Mouse (Mus musculus) gastrocnemius, adult 2 months (tissue): Measurements from ENCODE around the gene Plet1. TPM values are rescaled to one million over a fixed set of nuclear protein-coding genes. Genes with fewer than 3 reads are reported as not detected.
A peak's percentile ranks its signal among the peaks of the same experiment; 100 is the strongest.

Experiments
- DNase-seq: peaks from one replicate; pipeline ENCODE4 v3.0.0; 2022
- H3K27ac ChIP-seq: fragments of 200-600 bp; 2 replicates; pipeline ENCODE4 v1.8.1; 2022; ENCODE audit warnings: mild to moderate bottlenecking
- H3K4me3 ChIP-seq: fragments of 200-600 bp; 2 replicates; pipeline ENCODE4 v1.8.1; 2022; ENCODE audit warnings: mild to moderate bottlenecking, moderate library complexity
- CTCF ChIP-seq: fragments of 200-600 bp; IDR thresholded peaks from 2 replicates; pipeline ENCODE4 v1.8.1; 2022; ENCODE audit warnings: antibody characterized with exemption, mild to moderate bottlenecking, moderate library complexity
- intact Hi-C: fragments of 180-260 bp; cut with DNase I; formaldehyde crosslinking; loops from one replicate; pipeline ENCODE4 v1.15.1; 2025
- total RNA-seq, 2 experiments: library from RNA; stranded (reverse); gene quantifications; 2 replicates each; pipeline ENCODE4 v1.2.3; 2021

Plet1 gene
- total RNA-seq, 2 experiments from 2014 or later: 0.36 TPM; not detected in 1

DNA sequence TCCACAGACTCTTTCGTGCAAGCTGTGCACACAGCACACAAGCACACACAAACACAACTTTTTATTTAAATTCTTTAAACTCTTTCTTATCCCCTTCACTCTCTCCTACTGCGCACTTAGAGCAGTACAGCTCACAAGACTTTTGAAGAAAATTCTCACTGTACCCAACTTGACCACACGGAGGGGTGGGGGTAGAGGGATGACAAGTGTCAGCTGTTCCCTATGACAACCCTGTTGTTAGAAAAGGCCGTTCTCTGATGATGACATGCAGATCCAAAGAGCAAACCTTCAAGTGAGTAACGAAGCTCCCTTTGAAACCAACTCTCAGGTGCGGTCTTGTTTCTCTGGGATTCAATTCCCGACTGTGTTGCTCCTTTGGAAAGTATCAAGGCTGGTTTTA, 33.5 kb downstream of the Plet1 start:
- Histone ChIP-seq H3K4me3 (peak overlapping the region; percentile 83), H3K27ac (peak overlapping the region; percentile 98)
- intact Hi-C loops: loop anchor here (1.0 to 2.0 kb wide), 2 partner anchors 65 to 1033 kb away; no protein-coding TSS in a partner anchor
- DNase-seq: no peak
- no peak for TF ChIP-seq CTCF

DNA sequence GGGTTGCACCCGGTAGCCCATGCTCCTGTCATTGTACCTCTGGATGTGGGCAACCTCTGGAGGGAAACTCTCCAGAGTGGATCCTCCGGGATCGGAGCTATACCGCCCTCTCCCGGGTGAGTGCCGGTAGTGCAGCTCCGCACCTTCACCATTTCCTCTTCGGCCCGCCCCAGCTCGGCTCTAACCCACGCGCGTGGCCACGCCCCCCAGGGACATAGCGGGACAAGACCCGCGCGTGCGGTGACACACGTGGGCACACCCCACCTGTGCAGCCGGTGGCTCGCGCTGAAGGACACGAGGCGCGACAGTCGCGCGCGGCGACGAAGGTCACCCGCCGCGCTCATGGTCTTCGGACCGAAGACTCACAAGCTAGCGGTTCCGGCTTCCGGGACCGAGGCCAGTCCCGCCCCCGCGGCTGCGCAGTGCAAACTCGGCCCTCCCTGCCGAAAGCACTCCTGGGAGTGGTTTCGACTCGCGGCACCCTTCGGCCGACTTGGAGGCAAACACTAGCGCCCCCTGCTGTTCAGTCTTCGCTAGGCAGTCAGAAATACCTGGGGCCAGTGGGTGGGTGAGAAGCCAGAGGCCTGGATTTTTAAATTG, 34.1 kb downstream of the Plet1 start, which contains the start of gene Pts:
Gene Pts, minus strand, starts transcription at position 432 of the 600 bp plus-strand sequence.
- peak within 1 kb of the TSS; percentile 83 for H3K4me3 ChIP-seq
- peak; percentile 73 for TF ChIP-seq CTCF
- peak within 1 kb of the TSS; percentile 98 for H3K27ac ChIP-seq
- peak; percentile 99 for DNase-seq
- intact Hi-C loops: loop anchor here (1.0 to 2.0 kb wide), 2 partner anchors 65 to 1034 kb away; no protein-coding TSS in a partner anchor

DNA sequence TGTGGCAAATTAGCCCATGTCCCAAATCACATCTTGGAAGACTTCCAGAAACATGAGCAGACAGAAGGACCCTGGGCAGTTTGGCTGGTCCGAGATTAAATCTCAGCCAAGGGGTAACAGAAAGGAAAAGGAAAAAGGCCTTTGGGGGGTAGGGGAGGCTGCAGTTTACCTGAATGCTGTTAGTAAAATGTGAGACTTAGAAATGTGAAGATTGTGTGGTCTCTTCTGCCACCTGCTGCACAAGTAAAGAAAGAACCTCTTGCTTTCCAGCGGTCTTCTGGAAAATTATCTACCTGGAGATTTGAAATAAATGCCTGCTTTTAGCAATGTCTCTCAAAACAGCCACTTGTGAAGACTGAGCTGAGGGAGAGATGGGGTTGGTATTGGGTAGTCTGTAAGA, 36.6 kb downstream of the Plet1 start:
- peak; percentile 64 for TF ChIP-seq CTCF
- no peak overlapping the region for H3K4me3 ChIP-seq
- no peak for DNase-seq
- intact Hi-C loops: loop anchor here (2.0 to 5.0 kb wide), 2 partner anchors 86 to 199 kb away; no protein-coding TSS in a partner anchor
- H3K27ac ChIP-seq: no peak overlapping the region

- intact Hi-C loops: loop anchor here (5.0 kb wide), 1 partner anchor 201 kb away; no protein-coding TSS in a partner anchor
- peak overlapping the region; percentile 46; the same call in 1 of the 2 replicates for H3K27ac ChIP-seq
- H3K4me3 ChIP-seq: peak overlapping the region; percentile 41
- DNase-seq: no peak
- TF ChIP-seq CTCF: no peak
Observed at GRCm38 (mm10) chr9:50533328-50533727, 39.0 kb downstream of the Plet1 start.

DNA sequence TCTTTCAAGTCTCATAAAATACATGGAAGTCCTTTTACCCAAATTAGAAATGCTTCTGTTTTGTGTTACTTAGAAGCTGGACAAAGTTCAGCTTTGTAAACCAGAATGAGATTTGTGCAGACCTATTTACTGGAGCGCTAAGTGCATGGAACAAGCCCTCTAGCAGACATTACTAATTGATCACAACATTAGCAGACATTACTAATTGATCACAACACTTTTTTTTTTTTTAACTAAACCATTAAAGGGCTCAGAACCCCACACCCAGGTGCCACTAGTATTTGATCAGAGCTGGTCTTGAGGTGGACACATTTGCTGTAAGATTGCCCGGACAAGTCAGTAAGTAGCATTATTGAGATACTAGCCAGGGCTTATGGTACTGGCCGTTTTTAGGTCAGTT, 39.5 kb downstream of the Plet1 start:
- intact Hi-C loops: loop anchor here (5.0 kb wide), 1 partner anchor 201 kb away; no protein-coding TSS in a partner anchor
- peak overlapping the region; percentile 46; the same call in 1 of the 2 replicates for H3K27ac ChIP-seq
- no peak for TF ChIP-seq CTCF
- no peak for DNase-seq
- H3K4me3 ChIP-seq: peak overlapping the region; percentile 41

DNA sequence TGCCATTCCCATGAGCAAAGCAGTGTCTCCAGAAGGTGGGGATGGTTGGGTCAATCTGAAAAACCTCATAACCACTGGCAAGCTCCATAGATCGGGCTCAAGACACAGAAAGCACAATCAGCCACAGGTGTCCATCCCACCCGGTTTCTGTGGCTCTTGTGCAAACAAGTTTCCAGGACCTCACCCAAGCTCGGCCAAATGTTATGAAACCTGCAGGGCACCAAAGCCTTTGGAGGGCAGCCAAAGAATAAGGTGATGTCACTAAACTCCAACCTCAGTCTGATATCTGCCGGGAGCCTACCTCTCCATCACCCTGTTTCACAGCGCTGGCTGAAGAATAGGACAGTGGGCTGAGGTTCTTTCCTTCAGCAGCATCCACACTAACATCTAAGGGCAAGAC, 41.6 kb downstream of the Plet1 start:
- no peak for TF ChIP-seq CTCF
- H3K27ac ChIP-seq: no peak overlapping the region
- no peak overlapping the region for H3K4me3 ChIP-seq
- DNase-seq: no peak
- intact Hi-C loops: no loop called here

- TF ChIP-seq CTCF: no peak
- intact Hi-C loops: no loop called here
- Histone ChIP-seq H3K4me3 (no peak overlapping the region), H3K27ac (no peak overlapping the region)
- DNase-seq: no peak
Observed at GRCm38 (mm10) chr9:50536603-50537135, 42.3 kb downstream of the Plet1 start.

DNA sequence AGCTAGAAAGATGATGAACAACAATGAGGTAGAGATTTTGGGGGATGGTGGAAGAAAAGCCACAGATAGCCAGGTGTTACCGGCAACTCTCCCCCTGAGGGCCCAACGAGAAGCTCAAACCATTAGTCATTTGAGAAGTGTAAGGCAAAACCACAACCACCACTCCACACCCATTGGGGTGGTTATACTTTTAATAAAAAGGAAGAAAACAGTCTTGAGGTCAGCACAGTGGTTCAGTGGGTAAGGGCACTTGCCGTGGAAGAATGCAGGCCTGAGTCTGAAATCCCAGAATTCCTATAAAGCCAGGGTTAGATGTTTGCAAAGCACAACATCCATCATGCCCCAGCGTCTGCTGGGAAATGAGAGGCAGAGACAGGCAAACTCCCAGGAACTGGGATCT, 43.0 kb downstream of the Plet1 start:
- TF ChIP-seq CTCF: no peak
- H3K4me3 ChIP-seq: no peak overlapping the region
- no peak for DNase-seq
- no peak overlapping the region for H3K27ac ChIP-seq
- intact Hi-C loops: no loop called here

GRCm38 (mm10) chr9:50540170-50540569, 45.8 kb downstream of the Plet1 start:
- no peak for TF ChIP-seq CTCF
- Histone ChIP-seq H3K27ac (peak overlapping the region; percentile 38; the same call in 1 of the 2 replicates), H3K4me3 (no peak overlapping the region)
- intact Hi-C loops: no loop called here
- DNase-seq: no peak

- no peak for DNase-seq
- intact Hi-C loops: no loop called here
- Histone ChIP-seq H3K27ac (no peak overlapping the region), H3K4me3 (no peak overlapping the region)
- no peak for TF ChIP-seq CTCF
Observed at GRCm38 (mm10) chr9:50542401-50542800, 48.1 kb downstream of the Plet1 start.

DNA sequence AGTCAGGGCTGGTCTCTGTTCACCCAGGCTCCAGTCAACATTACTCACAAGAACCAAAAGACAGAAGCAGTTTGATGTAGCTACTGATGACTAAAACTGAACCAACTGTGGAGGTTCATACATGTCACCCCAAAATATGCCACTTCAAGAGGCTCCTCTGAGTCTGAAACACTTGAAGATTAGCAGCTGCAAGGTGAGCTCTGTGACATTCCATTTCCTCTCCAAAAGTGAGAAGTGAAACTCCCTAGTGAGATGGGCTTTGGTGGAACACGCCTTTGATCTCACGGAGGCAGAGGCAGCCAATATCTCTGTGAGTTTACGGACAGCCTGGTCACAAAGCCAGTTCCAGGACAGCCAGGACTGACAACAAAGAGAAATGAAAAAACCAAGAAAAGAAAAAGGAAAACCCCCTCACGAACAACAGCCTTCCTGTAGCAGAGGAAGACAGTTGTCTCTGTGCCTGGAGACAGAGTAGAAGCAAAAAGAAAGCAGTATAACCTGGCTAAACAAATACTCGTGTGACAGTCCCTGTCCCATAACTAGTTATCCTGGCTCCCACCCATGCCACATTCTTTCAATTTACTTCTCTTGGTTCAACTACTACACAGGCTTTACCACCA, 53.6 kb downstream of the Plet1 start:
- Histone ChIP-seq H3K27ac (no peak overlapping the region), H3K4me3 (no peak overlapping the region)
- TF ChIP-seq CTCF: no peak
- no peak for DNase-seq
- intact Hi-C loops: no loop called here

DNA sequence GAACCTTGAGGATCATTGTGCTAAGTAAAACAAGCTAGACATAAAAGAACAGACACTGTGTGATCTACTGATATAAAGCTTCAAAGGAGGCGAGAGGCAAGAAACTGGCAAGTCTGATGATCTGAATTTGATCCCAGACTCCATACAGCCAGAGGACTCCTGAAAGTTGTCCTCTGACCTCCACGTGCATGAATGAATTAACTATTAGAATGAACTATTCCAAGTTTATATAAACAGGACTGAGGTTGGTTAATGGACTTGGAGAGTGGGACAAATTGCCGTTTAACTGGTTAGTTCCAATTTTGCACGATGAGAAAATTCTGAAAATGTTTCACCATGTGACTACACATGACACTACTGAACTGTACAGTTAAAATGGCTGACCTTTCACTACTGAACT, 54.6 kb downstream of the Plet1 start:
- Histone ChIP-seq H3K4me3 (no peak overlapping the region), H3K27ac (no peak overlapping the region)
- intact Hi-C loops: no loop called here
- no peak for DNase-seq
- no peak for TF ChIP-seq CTCF

- no peak for DNase-seq
- TF ChIP-seq CTCF: no peak
- Histone ChIP-seq H3K4me3 (no peak overlapping the region), H3K27ac (no peak overlapping the region)
- intact Hi-C loops: no loop called here
Observed at GRCm38 (mm10) chr9:50552206-50552605, 57.9 kb downstream of the Plet1 start.
